Mouse (Mus musculus) olfactory bulb, adult 2 months (tissue): Measurements from ENCODE around the gene Scn2a.

ENCODE experiments used
- CTCF ChIP-seq: fragments of 200-500 bp; IDR thresholded peaks from 2 replicates; pipeline ENCODE4 v1.5.1; 2012; ENCODE audit warnings: low read depth, mild to moderate bottlenecking, low read length, moderate library complexity; ENCODE audit not compliant: insufficient read depth
- POLR2A ChIP-seq: fragments of 200-500 bp; IDR thresholded peaks from 2 replicates; pipeline ENCODE4 v1.6.1; 2012; ENCODE audit warnings: mild to moderate bottlenecking, low read depth, low read length, moderate library complexity; ENCODE audit not compliant: insufficient read depth

DNA sequence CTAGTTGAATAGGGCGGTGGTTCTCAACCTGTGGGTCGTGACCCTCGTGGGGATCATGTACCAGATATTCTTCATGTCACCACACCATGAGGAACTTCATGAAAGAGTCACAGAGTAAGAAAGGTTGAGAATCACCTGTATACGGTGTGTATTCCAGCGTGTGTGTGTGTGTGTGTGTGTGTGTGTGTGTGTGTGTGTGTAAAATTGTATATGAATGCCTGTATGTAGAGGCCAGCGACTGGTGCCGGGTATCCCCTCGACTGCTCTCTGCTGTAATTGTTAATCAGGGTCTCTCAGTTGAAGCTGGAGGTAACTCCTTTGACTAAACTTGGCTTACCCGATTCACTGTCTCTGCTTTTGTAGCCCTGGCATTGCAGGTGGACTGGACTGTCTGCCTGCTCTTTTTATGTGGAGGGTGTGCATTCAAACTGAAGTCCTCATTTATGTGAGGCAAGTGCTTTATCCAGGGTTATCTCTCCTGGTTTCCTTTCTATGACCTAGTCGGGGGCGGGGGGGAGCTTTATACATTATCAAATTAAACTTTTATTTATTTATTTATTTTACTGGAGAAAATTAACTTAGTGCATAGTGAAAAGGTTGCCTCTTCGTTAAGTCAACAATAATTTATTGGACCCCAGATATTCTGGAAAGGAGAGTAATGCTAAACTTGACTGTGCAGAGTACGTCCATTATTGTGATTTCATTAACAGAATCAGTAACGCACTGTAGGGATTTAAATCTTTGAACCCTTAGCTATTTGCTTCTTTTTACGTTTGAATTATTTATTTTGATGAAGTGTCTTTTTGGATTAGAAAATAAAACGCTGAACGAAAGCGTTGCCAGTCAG is 47.2 kb downstream of the Scn2a start:
- TF ChIP-seq CTCF (no peak), POLR2A (no peak)
